Mouse (Mus musculus) neutrophil, adult 5-6 weeks (primary cell): ENCODE measurements around the gene Gm14418. TPM values are rescaled to one million over a fixed set of nuclear protein-coding genes. Genes with fewer than 3 reads are reported as not detected.
"Not testable (repeated sequence)": the region's sequence is repeated elsewhere in the genome, so short reads cannot be mapped to it uniquely, and the experiment has no call there.

ENCODE experiments used
- ATAC-seq: fragments of 151-379, 151-347 bp; 2 replicates; pipeline ENCODE4 v1.8.0; 2017; ENCODE audit warnings: mild to moderate bottlenecking, moderate TSS enrichment; ENCODE audit not compliant: insufficient number of reproducible peaks, poor library complexity, low FRiP score, severe bottlenecking; ENCODE audit errors: extremely low read depth
- total RNA-seq: library from RNA; stranded (forward); fragments of 200-1000 nt; gene quantifications from 2 replicates; pipeline ENCODE4 v1.2.3, GENCODE M21; 2017

Gm14418 gene
- total RNA-seq = not detected in 2 replicates

DNA sequence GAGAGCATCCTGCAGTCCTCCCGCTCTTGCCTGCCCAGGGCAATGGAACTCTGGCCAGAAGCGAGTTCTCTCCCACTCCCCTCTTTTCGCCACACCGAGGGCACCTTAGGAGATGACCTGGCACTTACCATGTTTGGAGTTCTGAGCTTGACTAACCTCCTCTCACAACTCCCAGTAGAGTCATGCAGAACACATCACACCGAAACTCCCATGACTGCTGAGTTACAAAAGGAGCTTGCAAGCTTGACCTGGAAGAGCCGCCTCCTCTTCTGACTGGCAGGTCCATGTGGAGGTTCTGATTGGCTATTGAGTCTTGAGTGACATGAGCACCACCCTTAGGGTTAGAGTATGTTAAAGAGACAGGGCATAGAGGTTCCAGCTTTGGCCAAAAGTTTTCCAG, at the start of gene Gm14418:
TSS of gene Gm14418 (minus strand) at position 225 of the 400 bp plus-strand sequence.
- ATAC-seq = not testable (repeated sequence)

Other genes starting within 250 kb of the Gm14418 start
- gene Gm14410, start 191.9 kb downstream of the Gm14418 start, total RNA-seq = 2.3 and 4.3 TPM in 2 replicates
- gene Gm14409, start 131.3 kb downstream of the Gm14418 start, total RNA-seq = not detected in 2 replicates
- gene Gm14412, start 74.0 kb downstream of the Gm14418 start, total RNA-seq = not detected in 2 replicates
- 4.3 and 4.8 TPM in 2 replicates for gene Zfp970, start 66.4 kb upstream of the Gm14418 start, total RNA-seq
- 0.98 and 2.1 TPM in 2 replicates for gene Gm14403, start 99.9 kb upstream of the Gm14418 start, total RNA-seq
- 1.4 TPM in 1 of 2 replicates, not detected in the other for gene Gm14406, start 179.9 kb upstream of the Gm14418 start, total RNA-seq